Mouse (Mus musculus) heart, adult 2 months (tissue): ENCODE results near the gene Hoxb4. TPM values are rescaled to one million over a fixed set of nuclear protein-coding genes. Genes with fewer than 3 reads are reported as not detected.

Source experiments
- DNase-seq, 2 experiments: peaks; one replicate each; pipeline ENCODE4 v3.0.0; 2021
- H3K27ac ChIP-seq: fragments of 200-600 bp; 2 replicates; pipeline ENCODE4 v1.8.1; 2022
- H3K27me3 ChIP-seq: fragments of 200-500 bp; 2 replicates; pipeline ENCODE4 v1.6.1; 2012; ENCODE audit warnings: mild to moderate bottlenecking, low read length, inconsistent platforms, mixed read lengths; ENCODE audit not compliant: control insufficient read depth, insufficient read depth
- H3K36me3 ChIP-seq: fragments of 200-500 bp; 2 replicates; pipeline ENCODE4 v1.6.1; 2012; ENCODE audit warnings: low read length, inconsistent platforms; ENCODE audit not compliant: control insufficient read depth, insufficient read depth
- H3K4me1 ChIP-seq: fragments of 200-500 bp; 2 replicates; pipeline ENCODE4 v1.6.1; 2011; ENCODE audit warnings: low read length; ENCODE audit not compliant: control insufficient read depth, insufficient read depth
- H3K4me3 ChIP-seq: fragments of 200-600 bp; 2 replicates; pipeline ENCODE4 v1.8.1; 2022
- H3K79me2 ChIP-seq: fragments of 200-500 bp; replicated peaks from 2 replicates; pipeline ENCODE4 v1.6.1; 2012; ENCODE audit warnings: mild to moderate bottlenecking, inconsistent platforms, low read length, moderate library complexity, mixed read lengths; ENCODE audit not compliant: control insufficient read depth, insufficient read depth
- H3K9ac ChIP-seq: fragments of 200-500 bp; 2 replicates; pipeline ENCODE4 v1.6.1; 2012; ENCODE audit warnings: low read depth, mild to moderate bottlenecking, control low read depth, inconsistent platforms, low read length, mixed read lengths
- CTCF ChIP-seq: fragments of 200-600 bp; IDR thresholded peaks from 2 replicates; pipeline ENCODE4 v1.8.1; 2022; ENCODE audit warnings: antibody characterized with exemption, mild to moderate bottlenecking, moderate library complexity
- EP300 ChIP-seq: fragments of 200-500 bp; IDR thresholded peaks from 2 replicates; pipeline ENCODE4 v1.6.1; 2011; ENCODE audit warnings: low read depth, low read length, control low read depth; ENCODE audit not compliant: insufficient read depth
- POLR2A ChIP-seq: fragments of 200-500 bp; IDR thresholded peaks from 2 replicates; pipeline ENCODE4 v1.6.1; 2011; ENCODE audit warnings: mild to moderate bottlenecking, low read depth, low read length, control low read depth; ENCODE audit not compliant: insufficient read depth
- WGBS: fragments of 180-500 bp; shearing (Covaris S2); methylation state at CpG from one replicate; pipeline ENCODE4 v1.1.7; 2018; 5-methylcytosine and 5-hydroxymethylcytosine counted together
- intact Hi-C: fragments of 180-260 bp; cut with DNase I; formaldehyde crosslinking; loops from one replicate; pipeline ENCODE4 v1.15.1; 2025
- polyA plus RNA-seq: library from polyadenylated mRNA; depleted of rRNA; stranded (reverse); fragments of >200 nt; gene quantifications from 2 replicates; pipeline ENCODE4 v1.2.3, GENCODE M21; 2012
- total RNA-seq, 2 experiments: library from RNA; stranded (reverse); gene quantifications; 2 replicates each; pipeline ENCODE4 v1.2.3; 2021

The Hoxb4 gene
- total and polyA plus RNA-seq, 3 experiments: 0.63 to 1.1 (median 0.75) TPM

DNA sequence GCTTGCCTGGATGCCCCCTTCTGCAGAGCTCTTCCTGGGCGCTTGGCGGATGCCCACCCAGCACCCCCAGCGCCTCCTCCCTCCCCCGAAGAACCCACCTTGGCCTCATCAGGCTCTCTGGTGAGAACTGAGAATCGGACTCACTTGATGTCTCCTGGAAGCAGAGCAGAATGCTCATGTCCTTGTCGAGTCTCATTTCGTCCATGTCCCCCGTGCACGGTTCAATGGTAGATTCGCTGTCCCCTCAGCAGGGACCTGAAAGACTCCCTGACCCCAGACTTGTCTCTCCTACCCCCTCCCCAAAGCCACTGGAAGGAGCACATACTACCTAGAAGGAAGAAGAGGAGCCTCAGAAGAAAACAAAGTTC is 17.0 kb upstream of the Hoxb4 start:
- Histone ChIP-seq H3K27ac (no peak overlapping the region), H3K4me3 (no peak overlapping the region), H3K79me2 (no peaks in the 10 kb centered on the region), H3K9ac (no peak overlapping the region), H3K4me1 (no peaks in the 10 kb centered on the region), H3K36me3 (no peaks in the 10 kb centered on the region), H3K27me3 (peaks cover 50% of the 10 kb centered on the region)
- DNase-seq: no peak
- WGBS: 15% methylated on average over 10 of the region's 10 CpGs
- intact Hi-C loops: loop anchor here (5.0 kb wide), 2 partner anchors 236 to 251 kb away; no protein-coding TSS in a partner anchor
- no peak for TF ChIP-seq EP300
- TF ChIP-seq CTCF: no peak
- no peak for TF ChIP-seq POLR2A

DNA sequence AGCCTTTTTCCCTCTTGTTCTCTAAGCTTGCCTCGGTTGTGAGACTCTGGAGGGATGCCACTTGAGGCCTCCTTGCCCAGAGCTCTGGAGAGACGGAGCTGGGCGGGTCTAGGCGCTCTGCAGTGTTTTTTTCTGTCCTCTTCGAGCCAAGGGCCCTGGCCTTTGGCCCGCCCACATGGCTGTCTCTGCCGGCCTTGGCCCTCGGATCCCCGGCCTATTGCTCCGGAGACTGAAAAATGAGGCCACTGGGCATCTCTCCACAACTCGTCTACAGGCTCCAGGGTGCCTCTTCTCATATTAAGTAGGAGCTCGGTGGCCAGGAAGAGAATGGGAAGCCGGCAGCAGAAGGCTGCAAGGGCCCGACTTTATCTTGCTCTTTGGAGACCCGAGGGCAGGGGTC is 16.2 kb upstream of the Hoxb4 start:
- peaks cover 48% of the 10 kb centered on the region for H3K27me3 ChIP-seq
- 14% methylated on average over 15 of the region's 15 CpGs for WGBS

DNA sequence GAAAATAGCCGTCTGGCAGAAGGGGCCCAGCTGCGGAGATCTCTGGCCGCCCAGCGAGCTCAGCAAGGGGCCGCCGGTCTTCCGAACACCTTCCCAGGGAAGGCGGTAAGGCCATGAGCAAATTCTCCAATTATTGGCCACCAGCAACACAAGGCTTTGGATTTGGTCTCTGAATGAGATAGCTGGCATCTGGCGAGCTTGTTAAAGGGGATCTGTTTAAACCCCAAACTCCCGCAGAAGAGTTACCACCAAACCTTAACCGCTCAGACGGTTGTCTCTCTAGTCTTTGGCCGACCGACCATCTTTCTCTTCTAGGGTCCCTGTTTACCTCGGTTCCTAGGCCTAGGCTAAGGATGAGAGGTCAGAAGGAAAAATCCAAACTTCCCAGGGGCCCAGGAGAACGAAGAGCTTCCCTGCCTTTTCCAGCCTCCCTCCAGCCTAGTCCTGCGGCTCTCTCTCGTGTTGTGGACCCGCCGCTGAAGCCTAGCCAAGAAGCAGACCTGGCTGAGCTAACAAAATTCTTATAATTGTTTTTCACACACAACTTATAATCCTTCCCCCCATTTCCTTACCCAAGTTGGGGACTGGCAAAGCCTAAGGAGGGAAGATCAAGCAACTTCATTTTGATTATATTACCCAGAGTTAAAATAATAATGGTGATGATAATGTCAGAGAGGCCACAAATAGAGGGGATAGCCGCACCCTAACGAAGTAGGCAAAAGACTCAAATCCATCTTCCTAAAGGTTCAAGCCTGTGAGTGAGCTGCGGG is 15.5 kb upstream of the Hoxb4 start:
- WGBS: 22% methylated on average over 23 of the region's 23 CpGs
- intact Hi-C loops: loop anchor here (1.0 to 5.0 kb wide), 3 partner anchors 105 to 250 kb away; no protein-coding TSS in a partner anchor
- no peak for TF ChIP-seq EP300
- no peak for TF ChIP-seq CTCF
- no peak for TF ChIP-seq POLR2A
- Histone ChIP-seq H3K36me3 (no peaks in the 10 kb centered on the region), H3K27ac (no peak overlapping the region), H3K4me1 (no peaks in the 10 kb centered on the region), H3K27me3 (peaks cover 43% of the 10 kb centered on the region), H3K9ac (no peak overlapping the region), H3K4me3 (no peak overlapping the region), H3K79me2 (no peaks in the 10 kb centered on the region)
- DNase-seq: no peak

More for the DNA sequence above, 16.2 kb upstream of the Hoxb4 start:
- H3K79me2 ChIP-seq: no peaks in the 10 kb centered on the region
- no peak for TF ChIP-seq EP300
- no peak for TF ChIP-seq CTCF
- TF ChIP-seq POLR2A: no peak
- no peak overlapping the region for H3K9ac ChIP-seq
- no peaks in the 10 kb centered on the region for H3K4me1 ChIP-seq
- intact Hi-C loops: loop anchor here (5.0 kb wide), 2 partner anchors 235 to 250 kb away; no protein-coding TSS in a partner anchor
- H3K27ac ChIP-seq: no peak overlapping the region
- H3K4me3 ChIP-seq: no peak overlapping the region
- H3K36me3 ChIP-seq: no peaks in the 10 kb centered on the region
- DNase-seq: no peak

DNA sequence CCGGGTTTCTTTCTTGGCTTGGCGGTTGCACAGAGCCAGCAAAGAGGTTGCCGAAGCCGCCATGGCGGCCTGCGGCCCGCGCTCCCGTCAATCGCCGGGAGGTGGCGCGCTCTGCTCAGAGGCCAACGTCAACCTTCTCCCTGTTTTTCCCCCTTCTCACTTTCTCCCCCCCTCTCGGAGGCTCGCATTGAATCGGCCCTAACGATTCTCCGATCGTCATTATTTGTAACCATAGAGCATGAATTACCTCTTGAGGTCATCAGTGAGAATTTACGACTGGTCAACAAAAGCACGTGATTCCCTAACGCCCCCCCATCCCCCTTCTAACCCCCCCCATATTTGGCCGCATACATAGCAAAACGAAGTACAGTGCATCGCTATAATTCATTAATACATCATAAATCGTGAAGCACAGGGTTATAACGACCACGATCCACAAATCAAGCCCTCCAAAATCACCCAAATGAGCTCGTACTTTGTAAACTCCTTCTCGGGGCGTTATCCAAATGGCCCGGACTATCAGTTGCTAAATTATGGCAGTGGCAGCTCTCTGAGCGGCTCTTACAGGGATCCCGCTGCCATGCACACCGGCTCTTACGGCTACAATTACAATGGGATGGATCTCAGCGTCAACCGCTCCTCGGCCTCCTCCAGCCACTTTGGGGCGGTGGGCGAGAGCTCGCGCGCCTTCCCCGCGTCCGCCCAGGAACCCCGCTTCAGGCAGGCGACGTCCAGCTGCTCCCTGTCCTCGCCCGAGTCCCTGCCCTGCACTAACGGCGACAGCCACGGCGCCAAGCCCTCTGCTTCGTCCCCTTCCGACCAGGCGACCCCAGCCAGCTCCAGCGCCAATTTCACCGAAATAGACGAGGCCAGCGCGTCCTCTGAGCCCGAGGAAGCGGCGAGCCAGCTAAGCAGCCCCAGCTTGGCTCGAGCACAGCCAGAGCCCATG is 14.6 kb upstream of the Hoxb4 start, which contains the start of gene Hoxb5:
TSS of gene Hoxb5 (plus strand) at position 186 of the 949 bp plus-strand sequence.
- Histone ChIP-seq H3K9ac (peak within 1 kb of the TSS; percentile 40), H3K36me3 (no peaks in the 10 kb centered on the region), H3K4me3 (peak within 1 kb of the TSS; percentile 33), H3K27me3 (peaks cover 41% of the 10 kb centered on the region), H3K27ac (peak within 1 kb of the TSS; percentile 2; the same call in 1 of the 2 replicates), H3K4me1 (no peaks in the 10 kb centered on the region), H3K79me2 (no peaks in the 10 kb centered on the region)
- 2% methylated on average over 69 of the region's 69 CpGs for WGBS
- TF ChIP-seq EP300 (no peak), CTCF (peak; percentile 83)
- intact Hi-C loops: loop anchor here (1.0 to 5.0 kb wide), 3 partner anchors 104 to 249 kb away; no protein-coding TSS in a partner anchor
- DNase-seq: peak; percentile 59 to 77

DNA sequence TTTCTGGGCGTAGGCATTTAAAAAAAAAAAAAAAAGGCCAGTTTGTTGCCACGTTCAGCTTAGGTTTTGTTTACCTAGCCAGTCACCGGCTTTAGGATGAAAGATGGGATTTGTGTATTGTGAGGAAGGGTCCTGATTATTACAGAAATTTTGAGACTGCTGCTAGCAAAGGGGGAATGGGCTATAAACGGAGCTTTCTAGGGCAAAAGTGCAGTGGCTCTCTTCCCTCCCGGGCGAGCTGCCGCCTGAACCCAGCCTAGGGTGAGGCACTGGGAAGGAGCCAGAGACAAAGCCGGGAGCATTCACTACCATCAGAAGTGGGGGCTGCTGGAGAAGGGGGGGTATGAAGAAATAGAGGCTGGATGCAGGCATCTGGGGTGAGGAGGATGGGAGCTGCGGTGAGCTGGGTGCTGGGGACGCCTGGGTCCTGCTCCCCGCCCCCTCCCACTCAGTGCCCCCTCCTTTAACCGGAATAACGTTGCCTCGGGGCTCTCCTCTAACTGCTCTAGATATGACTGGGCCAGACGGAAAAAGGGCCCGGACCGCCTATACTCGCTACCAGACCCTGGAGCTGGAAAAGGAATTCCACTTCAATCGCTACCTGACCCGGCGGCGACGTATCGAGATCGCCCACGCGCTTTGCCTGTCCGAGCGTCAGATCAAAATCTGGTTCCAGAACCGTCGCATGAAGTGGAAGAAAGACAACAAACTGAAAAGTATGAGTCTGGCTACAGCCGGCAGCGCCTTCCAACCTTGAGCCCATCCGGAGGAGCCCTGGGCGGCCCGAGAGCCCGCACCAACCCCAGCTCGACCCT is 13.5 kb upstream of the Hoxb4 start:
- TF ChIP-seq POLR2A: no peak
- no peak for TF ChIP-seq CTCF
- TF ChIP-seq EP300: no peak
- no peak overlapping the region; the same call in 1 of the 2 replicates for H3K4me3 ChIP-seq
- intact Hi-C loops: loop anchor here (5.0 kb wide), 2 partner anchors 233 to 248 kb away; no protein-coding TSS in a partner anchor
- DNase-seq: no peak
- 11% methylated on average over 38 of the region's 38 CpGs for WGBS
- H3K79me2 ChIP-seq: no peaks in the 10 kb centered on the region
- H3K4me1 ChIP-seq: no peaks in the 10 kb centered on the region
- H3K27ac ChIP-seq: no peak overlapping the region
- H3K9ac ChIP-seq: 0 out of 2 replicates have a peak overlapping the region, but pooled peaks have one; percentile 14
- no peaks in the 10 kb centered on the region for H3K36me3 ChIP-seq
- H3K27me3 ChIP-seq: peaks cover 33% of the 10 kb centered on the region
